Mouse (Mus musculus) mesoderm, embryonic 11.5 days (tissue): ENCODE measurements around the gene Prss36.
A peak's percentile ranks its signal among the peaks of the same experiment; 100 is the strongest.
"Not testable (repeated sequence)": the region's sequence is repeated elsewhere in the genome, so short reads cannot be mapped to it uniquely, and the experiment has no call there.

Source experiments
- DNase-seq: peaks from one replicate; pipeline ENCODE4 v3.0.0-alpha.2; 2012; ENCODE audit warnings: low read depth, low spot score

Gene Prss36

DNA sequence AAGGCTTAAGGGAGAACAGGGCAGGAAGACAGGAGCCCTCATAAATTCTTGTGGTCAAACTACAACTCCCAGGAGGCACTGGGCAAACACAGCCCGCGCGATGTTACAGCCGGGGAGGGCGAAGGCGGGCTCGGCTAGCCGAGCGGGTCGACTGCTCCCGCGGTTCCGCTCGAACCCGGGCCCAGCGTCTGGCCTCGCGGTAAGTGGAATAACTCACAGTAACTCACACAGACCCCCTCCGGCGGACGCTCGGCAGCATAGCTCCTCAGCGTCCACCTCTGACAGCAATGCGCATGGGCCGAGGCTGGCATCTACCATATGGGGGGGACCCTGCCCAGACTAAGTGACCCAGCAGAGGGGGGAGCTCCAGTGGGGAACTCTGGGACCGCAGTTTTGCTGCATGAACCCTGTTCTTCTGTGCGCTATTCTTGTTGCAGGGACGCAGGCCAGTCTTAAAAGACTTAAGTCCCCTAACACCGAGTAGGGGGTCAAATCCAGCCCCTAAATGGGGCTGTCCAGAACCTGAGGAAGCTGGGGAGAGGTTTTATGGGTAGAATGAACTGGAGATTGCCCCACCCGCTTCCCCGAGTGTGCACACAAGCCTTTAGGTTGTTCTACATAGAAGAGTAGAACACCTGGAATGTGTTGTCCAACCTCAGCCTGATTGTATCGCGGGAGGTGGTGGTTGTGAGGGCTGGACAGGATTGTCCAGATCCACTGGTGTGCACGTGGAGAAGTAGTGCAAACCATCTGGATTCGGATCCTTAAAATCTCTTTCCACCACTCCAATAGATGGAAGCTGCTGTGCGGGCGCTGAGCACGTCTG lies 42.3 kb downstream of the Prss36 start, which contains the start of gene Bckdk:
Bckdk (plus strand) TSS at position 112 of the 826 bp plus-strand sequence.
- DNase-seq: peak; percentile 86

GRCm38 (mm10) chr7:127901772-127902171 lies 44.8 kb downstream of the Prss36 start:
- no peak for DNase-seq

GRCm38 (mm10) chr7:127899997-127900396 lies 46.5 kb downstream of the Prss36 start:
- no peak for DNase-seq

DNA sequence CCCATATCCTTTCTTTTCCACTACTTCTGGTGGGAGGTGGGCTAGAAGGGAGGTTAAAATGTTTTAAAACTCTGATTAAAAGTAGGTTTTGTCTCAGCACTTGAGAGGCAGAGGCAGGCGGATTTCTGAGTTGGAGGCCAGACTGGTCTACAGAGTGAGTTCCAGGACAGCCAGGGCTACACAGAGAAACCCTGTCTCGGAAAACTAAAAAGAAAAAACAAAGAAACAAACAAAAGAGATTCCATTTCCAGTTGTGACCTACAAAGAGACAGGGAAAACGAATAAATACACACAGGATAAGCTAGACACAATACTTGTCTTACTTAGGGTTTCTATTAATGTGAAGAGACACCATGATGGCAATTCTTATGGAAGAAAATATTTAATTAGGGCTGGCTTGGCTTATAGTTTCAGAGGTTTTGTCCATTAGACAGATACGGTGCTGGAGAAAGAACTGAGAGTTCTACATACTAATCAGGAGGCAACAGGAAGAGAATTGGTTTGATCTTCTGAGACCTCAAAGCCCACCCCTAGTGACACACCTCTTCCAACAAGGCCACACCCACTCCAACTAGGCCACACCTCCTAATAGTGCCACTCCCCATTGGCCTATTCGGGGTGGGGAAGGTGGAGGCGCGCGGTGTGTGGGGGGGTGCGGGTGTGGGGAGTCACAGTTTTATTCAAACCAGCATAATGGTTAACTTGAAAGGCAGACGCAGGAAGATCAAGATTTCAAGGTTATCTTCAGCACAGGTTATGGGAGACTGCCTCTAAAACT lies 48.2 kb downstream of the Prss36 start:
- DNase-seq: no peak

DNA sequence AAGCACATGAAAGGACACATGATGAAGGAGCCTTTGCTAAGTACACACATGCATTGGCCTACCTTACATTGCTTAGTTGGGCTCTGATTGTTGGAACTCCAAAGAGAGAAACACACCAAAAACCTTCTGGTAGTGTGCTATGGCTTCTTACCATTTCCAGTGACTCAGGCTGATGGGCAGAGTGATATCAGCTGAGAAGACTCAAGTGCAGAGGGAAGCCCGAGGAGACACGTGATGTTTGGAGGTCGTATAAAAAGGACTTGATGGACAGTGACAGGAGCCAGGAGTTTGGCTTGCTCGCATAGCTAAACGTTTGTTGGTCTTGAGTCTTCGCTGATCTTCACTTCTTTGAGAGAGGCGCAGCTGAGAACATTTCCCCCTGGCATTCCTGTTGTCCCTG lies 49.0 kb downstream of the Prss36 start:
- DNase-seq: no peak

GRCm38 (mm10) chr7:127896384-127896783 lies 50.1 kb downstream of the Prss36 start:
- peak; percentile 53 for DNase-seq

DNA sequence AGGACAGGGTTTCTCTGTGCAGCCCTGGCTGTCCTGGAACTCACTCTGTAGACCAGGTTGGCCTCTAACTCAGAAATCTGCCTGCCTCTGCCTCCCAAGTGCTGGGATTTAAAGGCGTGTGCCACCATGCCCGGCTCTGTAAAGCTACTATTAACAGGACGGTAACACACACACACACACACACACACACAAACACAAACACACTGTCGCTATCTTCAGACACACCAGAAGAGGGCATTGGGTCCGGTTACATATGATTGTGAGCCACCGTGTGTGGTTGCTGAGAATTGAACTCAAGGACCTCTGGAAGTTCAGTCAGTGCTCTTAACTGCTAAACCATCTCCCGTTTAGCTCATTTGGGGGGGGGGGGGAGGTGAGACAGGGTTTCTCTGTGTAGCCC lies 50.6 kb downstream of the Prss36 start:
- not testable (repeated sequence) for DNase-seq

DNA sequence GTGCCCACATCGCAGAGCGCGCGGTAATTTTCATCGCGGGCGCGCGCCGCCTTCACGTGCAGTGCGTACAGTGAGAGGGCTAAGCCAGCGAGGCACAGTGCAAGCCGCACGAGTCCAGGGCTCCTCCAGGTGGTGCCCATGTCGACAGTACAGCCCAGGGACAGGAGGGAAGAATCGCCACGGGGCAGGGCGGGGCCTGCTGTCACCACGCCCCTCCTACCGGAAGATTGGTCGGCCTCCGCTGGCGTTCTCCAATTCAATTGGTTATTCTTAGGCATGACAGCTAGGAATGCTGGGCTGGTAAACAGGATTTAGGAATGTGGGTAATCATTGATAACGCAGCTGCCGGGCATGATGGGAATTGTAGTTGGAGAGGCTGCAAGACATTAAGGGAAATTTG lies 51.1 kb downstream of the Prss36 start, which contains the start of the genes Gm21974 and Vkorc1:
Gm21974 (minus strand) TSS at position 13 of the 400 bp plus-strand sequence.
Vkorc1 (minus strand) TSS at position 176 of the 400 bp plus-strand sequence.
- peak; percentile 96 for DNase-seq

DNA sequence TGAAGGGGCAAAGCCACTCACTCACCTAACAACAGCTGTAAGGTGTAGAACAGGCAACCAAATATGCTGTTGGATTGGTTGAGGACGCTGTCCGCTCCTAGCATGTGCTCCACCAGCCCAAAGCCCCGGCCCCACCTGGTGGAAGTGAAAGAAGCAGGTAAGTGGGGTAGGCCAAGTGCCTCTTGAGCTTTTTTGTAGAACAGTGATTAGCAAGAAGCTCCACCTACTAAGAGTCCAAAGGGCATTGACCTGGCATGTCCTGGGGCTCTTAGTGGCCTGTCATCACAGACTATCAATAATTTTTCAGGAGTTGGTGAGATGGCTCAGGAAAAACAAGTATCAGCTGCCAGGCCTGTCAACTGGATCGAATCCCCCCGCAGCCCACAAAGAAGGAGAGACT lies 52.0 kb downstream of the Prss36 start:
- no peak for DNase-seq

- no peak for DNase-seq
Measured at GRCm38 (mm10) chr7:127890798-127891197, 55.7 kb downstream of the Prss36 start, which contains the start of gene Prss53. Gene Prss53 (minus strand): TSS chr7:127890970.

- DNase-seq: no peak
Measured at GRCm38 (mm10) chr7:127888821-127889220, 57.7 kb downstream of the Prss36 start.

DNA sequence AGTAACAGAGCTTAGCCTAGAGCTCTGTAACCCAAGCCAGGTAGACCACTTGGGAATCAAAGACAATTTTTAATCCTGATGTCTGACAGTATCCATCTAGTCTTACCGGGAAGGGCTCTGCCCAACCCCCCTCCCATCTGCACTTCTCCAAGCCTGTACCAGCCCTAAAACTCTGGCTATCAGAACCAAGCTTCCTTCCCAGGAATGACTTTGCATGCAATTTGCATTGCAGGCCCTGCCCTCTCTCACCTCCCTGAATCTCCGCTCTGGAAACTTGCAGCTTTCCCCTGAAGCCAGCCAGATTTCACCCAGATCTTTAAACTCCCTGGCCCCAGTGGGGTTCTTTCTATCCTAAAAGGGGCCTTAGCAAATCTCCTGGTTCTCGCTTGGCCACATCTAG lies 58.7 kb downstream of the Prss36 start:
- no peak for DNase-seq

GRCm38 (mm10) chr7:127887191-127887590 lies 59.3 kb downstream of the Prss36 start:
- no peak for DNase-seq

DNA sequence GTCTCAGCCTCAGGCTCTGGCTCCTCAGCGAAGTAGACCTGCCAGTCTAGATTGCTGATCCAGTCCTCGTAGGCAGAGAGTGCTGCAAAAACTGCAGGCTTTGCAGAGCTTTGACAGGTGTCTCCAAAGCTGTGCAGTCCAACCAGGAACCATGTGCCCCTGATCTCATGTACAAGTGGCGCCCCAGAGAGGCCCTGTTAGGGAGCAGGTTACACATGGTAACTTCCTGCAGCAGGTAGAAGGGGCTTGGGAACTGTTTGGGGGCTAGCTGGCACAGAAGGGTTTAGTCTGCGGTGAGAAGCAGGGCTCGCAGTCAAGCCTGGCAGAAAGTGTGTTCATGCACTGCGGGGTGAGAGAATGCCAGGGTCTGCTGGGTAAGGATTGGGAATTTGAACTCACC lies 60.0 kb downstream of the Prss36 start:
- DNase-seq: no peak

DNA sequence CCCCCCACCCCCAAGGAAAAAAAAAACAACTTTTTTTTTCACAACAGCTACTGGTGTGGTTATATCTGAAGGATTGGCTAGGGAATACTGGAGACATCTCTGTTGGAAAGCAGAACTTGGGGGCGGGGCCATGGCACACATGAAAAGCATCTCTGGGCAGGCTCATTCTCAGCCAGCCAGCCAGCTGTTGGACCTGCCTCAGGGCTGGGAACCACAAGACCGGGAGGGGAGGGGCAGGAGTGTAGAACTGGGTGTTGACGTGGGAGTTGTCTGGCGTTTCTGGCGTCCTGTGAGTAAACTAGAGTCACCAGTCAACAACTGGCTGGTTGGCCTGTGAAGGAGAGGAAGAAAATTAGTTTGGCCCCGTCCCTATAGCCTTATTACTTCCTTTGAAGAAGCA lies 60.6 kb downstream of the Prss36 start:
- DNase-seq: no peak
